Mouse (Mus musculus): ENCODE measurements around the gene Olfr870. TPM values are rescaled to one million over a fixed set of nuclear protein-coding genes. Genes with fewer than 3 reads are reported as not detected.
"Not testable (repeated sequence)": the region's sequence is repeated elsewhere in the genome, so short reads cannot be mapped to it uniquely, and the experiment has no call there.

Gene Olfr870
- not detected in 2 replicates for polyA plus RNA-seq (2012; rRNA removed)
- not detected in 2 replicates for polyA plus RNA-seq (2014; fragmentation: Nextera tagmentation; extraction: Ambion mirVana)

DNA sequence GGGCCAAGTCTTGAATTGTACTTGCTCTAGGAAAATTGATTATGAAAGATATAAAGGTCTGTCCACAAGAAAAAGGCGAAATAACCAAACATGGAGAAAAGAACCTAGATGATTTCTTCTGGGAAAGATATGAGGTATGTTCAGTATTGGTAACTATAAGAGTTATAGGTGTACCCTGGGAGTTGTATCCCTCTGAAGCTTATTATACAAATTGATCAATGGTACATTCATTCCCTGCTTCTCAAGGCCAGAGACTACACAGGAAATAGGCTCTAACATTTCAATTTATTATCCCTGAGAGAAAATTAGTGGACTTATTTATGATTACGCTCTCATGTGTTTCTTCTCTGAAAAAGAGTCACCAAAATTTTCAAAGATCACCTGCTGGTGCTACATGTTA lies at the start of gene Olfr870:
Olfr870 (minus strand) TSS at position 101 of the 400 bp plus-strand sequence.
- no peaks in the 10 kb centered on the region for H3K4me1 ChIP-seq (replicated peaks; ENCODE audit: control insufficient read depth in 2 of 2, insufficient read depth in 2 of 2, low read length in 1 of 2)
- no peak within 1 kb of the TSS for H3K4me3 ChIP-seq (ENCODE audit: insufficient read depth in 1 of 2, low read depth in 2 of 2, low read length in 2 of 2)
- ATAC-seq (ENCODE audit: insufficient read depth) (no peak), DNase-seq (ENCODE audit: low read depth in 3 of 3, low spot score in 3 of 3) (no peak)
- H3K4me2 ChIP-seq (ENCODE audit: low read depth) = no peak within 1 kb of the TSS
- H3K27ac ChIP-seq = no peak within 1 kb of the TSS
- 41% methylated on average over 2 of the region's 2 CpGs for WGBS (ENCODE audit: insufficient replicate concordance)
- H3K36me3 ChIP-seq (replicated peaks; ENCODE audit: control insufficient read depth, insufficient read depth, low read depth) = no peaks in the 10 kb centered on the region
- no peaks in the 10 kb centered on the region for H3K9me3 ChIP-seq (ENCODE audit: control insufficient read depth, low read length)
- no peak within 1 kb of the TSS for H3K9ac ChIP-seq (replicated peaks)
- TF ChIP-seq EP300 (IDR thresholded peaks at IDR 0.05; ENCODE audit: low read depth) (no peak), CTCF (IDR thresholded peaks at IDR 0.05; ENCODE audit: low read depth) (no peak)
- no peaks in the 10 kb centered on the region for H3K27me3 ChIP-seq (ENCODE audit: control insufficient read depth, insufficient read depth, low read length)

DNA sequence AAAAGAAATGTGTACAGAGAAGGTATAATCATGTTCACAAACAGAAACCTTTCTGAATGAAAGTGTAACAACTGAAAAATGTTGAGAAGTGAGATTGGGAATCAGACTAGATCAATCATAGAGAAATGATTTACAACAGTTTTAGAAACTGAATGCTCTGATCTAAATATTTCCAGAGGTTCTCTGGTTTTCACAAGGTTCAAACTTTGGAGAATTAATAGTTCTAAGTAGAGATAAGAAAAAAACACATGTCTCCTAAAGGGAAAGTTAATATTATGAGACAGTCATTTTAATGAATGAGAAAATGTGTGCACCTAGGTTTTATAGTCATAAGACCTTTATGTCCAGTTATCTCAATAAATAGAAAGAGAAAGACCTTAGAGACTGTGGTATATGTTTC lies 38.0 kb upstream of the Olfr870 start, which contains the start of gene Olfr871:
Olfr871 (plus strand) TSS at position 301 of the 400 bp plus-strand sequence.
- Histone ChIP-seq H3K36me3 (replicated peaks; ENCODE audit: control insufficient read depth, insufficient read depth, low read depth) (no peaks in the 10 kb centered on the region), H3K27me3 (ENCODE audit: control insufficient read depth, insufficient read depth, low read length) (no peaks in the 10 kb centered on the region), H3K4me3 (ENCODE audit: insufficient read depth in 1 of 2, low read depth in 2 of 2, low read length in 2 of 2) (no peak within 1 kb of the TSS), H3K9me3 (ENCODE audit: control insufficient read depth, low read length) (no peaks in the 10 kb centered on the region), H3K27ac (no peak within 1 kb of the TSS), H3K4me2 (ENCODE audit: low read depth) (no peak within 1 kb of the TSS), H3K4me1 (replicated peaks; ENCODE audit: control insufficient read depth in 2 of 2, insufficient read depth in 2 of 2, low read length in 1 of 2) (no peaks in the 10 kb centered on the region), H3K9ac (replicated peaks) (no peak within 1 kb of the TSS)
- DNase-seq (ENCODE audit: low read depth in 3 of 3, low spot score in 3 of 3) (no peak), ATAC-seq (ENCODE audit: insufficient read depth) (no peak)
- no peak for TF ChIP-seq EP300 (IDR thresholded peaks at IDR 0.05; ENCODE audit: low read depth)

DNA sequence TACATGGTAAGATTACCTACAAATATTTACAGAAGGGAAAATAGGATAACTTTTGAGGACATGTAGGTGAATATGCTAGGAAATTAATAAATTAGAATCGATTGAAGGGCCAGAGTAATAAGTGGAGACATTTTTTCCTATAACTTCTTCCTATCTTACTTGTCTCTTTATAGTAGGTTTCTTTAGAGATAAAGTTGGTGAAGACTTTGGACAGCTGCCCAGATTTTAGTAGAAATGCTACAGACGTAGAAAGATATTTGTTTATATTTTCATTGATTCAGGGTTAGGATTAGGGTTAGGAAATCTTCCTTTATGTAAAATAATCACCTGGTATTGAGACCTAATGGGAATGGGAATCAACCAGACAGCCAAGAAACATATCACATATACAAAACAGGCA lies 37.6 kb upstream of the Olfr870 start:
- H3K36me3 ChIP-seq (replicated peaks; ENCODE audit: control insufficient read depth, insufficient read depth, low read depth) = no peaks in the 10 kb centered on the region
- H3K4me1 ChIP-seq (replicated peaks; ENCODE audit: control insufficient read depth in 2 of 2, insufficient read depth in 2 of 2, low read length in 1 of 2) = no peaks in the 10 kb centered on the region
- no peak overlapping the region for H3K27ac ChIP-seq
- ATAC-seq (ENCODE audit: insufficient read depth) (no peak), DNase-seq (ENCODE audit: low read depth in 3 of 3, low spot score in 3 of 3) (no peak)
- WGBS (ENCODE audit: insufficient replicate concordance) = 46% methylated on average over 2 of the region's 2 CpGs
- no peaks in the 10 kb centered on the region for H3K9me3 ChIP-seq (ENCODE audit: control insufficient read depth, low read length)
- no peaks in the 10 kb centered on the region for H3K27me3 ChIP-seq (ENCODE audit: control insufficient read depth, insufficient read depth, low read length)
- TF ChIP-seq CTCF (IDR thresholded peaks at IDR 0.05; ENCODE audit: low read depth) (no peak), EP300 (IDR thresholded peaks at IDR 0.05; ENCODE audit: low read depth) (no peak)
- H3K4me2 ChIP-seq (ENCODE audit: low read depth) = no peak overlapping the region
- no peak overlapping the region for H3K9ac ChIP-seq (replicated peaks)
- H3K4me3 ChIP-seq (ENCODE audit: insufficient read depth in 1 of 2, low read depth in 2 of 2, low read length in 2 of 2) = no peak overlapping the region

DNA sequence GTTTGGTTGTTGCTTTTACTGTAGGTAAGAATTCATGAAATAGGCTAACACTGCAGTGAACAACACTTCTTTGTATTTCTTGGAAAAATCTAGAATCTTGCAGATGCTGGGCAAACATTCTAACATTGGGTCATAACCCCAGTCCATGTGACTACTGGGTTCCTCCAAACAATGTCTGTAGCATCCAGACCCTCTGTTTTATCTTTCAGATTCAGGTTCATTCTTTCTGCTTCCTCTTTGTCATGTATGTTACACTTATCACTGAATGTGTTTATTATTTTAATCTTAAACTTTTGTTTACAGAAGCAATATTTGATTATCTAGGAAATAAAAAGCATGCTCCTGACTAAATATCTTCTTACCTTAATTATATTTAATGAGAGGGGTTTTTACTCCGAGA lies 37.0 kb upstream of the Olfr870 start:
- Histone ChIP-seq H3K27me3 (ENCODE audit: control insufficient read depth, insufficient read depth, low read length) (no peaks in the 10 kb centered on the region), H3K9me3 (ENCODE audit: control insufficient read depth, low read length) (no peaks in the 10 kb centered on the region), H3K36me3 (replicated peaks; ENCODE audit: control insufficient read depth, insufficient read depth, low read depth) (no peaks in the 10 kb centered on the region), H3K4me2 (ENCODE audit: low read depth) (no peak overlapping the region), H3K27ac (no peak overlapping the region), H3K4me1 (replicated peaks; ENCODE audit: control insufficient read depth in 2 of 2, insufficient read depth in 2 of 2, low read length in 1 of 2) (no peaks in the 10 kb centered on the region), H3K9ac (replicated peaks) (no peak overlapping the region), H3K4me3 (ENCODE audit: insufficient read depth in 1 of 2, low read depth in 2 of 2, low read length in 2 of 2) (no peak overlapping the region)
- DNase-seq (ENCODE audit: low read depth in 3 of 3, low spot score in 3 of 3) (no peak), ATAC-seq (ENCODE audit: insufficient read depth) (no peak)
- 11% methylated on average over 1 of the region's 1 CpGs for WGBS (ENCODE audit: insufficient replicate concordance)
- TF ChIP-seq EP300 (IDR thresholded peaks at IDR 0.05; ENCODE audit: low read depth) (no peak), CTCF (IDR thresholded peaks at IDR 0.05; ENCODE audit: low read depth) (no peak)

DNA sequence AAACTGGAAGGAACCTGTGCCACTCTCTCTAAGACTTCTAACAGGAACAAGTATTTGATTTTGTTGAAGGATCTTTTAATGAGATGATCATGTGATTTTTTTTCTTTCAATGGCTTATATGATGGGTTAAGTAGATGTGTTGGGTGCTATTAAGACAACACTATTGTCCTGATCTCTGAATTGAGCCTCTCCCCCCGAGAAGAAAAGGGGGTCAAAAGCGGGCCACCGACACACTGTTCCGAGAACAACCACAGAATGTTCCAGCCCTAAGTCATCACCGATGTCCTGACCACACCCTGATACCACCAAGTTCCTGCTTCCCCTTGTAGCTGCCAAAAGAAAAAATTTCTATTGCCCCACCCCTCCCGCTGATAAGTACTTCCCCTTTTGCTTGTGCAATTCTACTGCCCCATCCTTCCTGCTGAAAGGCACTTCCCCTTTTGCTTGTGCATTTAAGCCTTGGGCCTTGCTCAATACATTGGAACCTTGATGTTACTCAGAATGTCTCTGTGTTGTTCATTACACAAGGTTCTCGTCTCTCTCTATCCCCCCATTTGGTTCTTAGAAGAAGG lies 29.6 kb upstream of the Olfr870 start:
- H3K4me1 ChIP-seq (replicated peaks; ENCODE audit: control insufficient read depth in 2 of 2, insufficient read depth in 2 of 2, low read length in 1 of 2); H3K4me3 ChIP-seq (ENCODE audit: insufficient read depth in 1 of 2, low read depth in 2 of 2, low read length in 2 of 2); H3K36me3 ChIP-seq (replicated peaks; ENCODE audit: control insufficient read depth, insufficient read depth, low read depth); DNase-seq (ENCODE audit: low read depth in 3 of 3, low spot score in 3 of 3); ATAC-seq (ENCODE audit: insufficient read depth); H3K27me3 ChIP-seq (ENCODE audit: control insufficient read depth, insufficient read depth, low read length); H3K27ac ChIP-seq; H3K9ac ChIP-seq (replicated peaks); H3K4me2 ChIP-seq (ENCODE audit: low read depth); H3K9me3 ChIP-seq (ENCODE audit: control insufficient read depth, low read length): not testable (repeated sequence)
- WGBS (ENCODE audit: insufficient replicate concordance) = 48% methylated on average over 7 of the region's 7 CpGs
